Mouse (Mus musculus) fibroblast of lung, adult 2 months (primary cell): Measurements from ENCODE around the gene Pde3a.
"Not testable (repeated sequence)": the region's sequence is repeated elsewhere in the genome, so short reads cannot be mapped to it uniquely, and the experiment has no call there.

Experiments used
- DNase-seq: peaks from one replicate; pipeline ENCODE4 v3.0.0-alpha.2; 2011; ENCODE audit warnings: low read depth

The Pde3a gene

DNA sequence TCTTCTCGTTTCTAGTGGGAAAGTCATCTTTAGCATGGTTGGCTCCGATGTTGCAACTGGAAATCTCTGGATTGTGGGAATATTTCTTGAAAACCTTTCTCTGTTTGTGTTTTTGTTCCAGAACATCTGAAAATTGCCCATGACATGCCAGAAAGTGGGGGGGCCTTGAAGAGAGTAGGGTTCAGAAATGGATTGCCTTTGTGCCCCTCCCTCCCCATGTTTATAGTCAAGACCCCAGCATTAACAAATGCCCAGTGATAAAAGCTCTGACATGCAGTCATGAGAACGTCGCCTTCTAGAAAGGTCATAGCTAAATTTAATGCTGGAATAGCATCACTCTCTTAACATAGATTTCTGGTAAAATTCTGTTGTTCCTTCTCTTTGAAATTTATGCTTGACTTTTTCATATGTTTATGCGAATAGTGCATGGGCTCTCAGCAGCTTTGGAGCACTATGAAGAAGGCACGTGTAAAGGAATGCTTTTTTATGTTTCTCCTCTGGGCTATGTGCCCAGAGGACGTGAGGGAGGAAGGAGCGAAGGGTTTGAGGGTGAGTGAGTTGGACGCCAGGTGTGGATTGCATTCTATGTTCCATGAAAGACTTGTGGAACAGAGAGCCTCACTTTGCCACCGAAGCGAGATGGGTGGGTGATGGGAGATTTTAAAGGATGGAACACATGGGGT is 19.0 kb downstream of the Pde3a start:
- no peak for DNase-seq

DNA sequence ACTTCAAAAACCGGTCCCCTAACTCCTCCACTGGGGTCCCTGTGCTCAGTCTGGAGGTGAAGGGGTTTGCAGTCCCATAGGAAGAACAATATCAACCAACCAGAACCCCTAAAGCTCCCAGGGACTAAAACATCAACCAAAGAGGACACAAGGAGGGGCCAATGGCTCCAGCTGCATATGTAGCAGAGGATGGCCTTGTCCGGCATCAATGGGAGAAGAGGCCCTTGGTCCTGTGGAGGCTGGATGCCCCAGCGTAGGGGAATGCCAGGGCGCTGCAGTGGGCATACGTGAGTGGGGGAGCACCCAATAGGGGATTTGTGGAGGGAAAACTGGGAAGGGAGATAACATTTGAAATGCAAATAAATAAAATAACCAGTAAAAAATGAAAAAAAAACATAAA is 19.8 kb downstream of the Pde3a start:
- DNase-seq = no peak

DNA sequence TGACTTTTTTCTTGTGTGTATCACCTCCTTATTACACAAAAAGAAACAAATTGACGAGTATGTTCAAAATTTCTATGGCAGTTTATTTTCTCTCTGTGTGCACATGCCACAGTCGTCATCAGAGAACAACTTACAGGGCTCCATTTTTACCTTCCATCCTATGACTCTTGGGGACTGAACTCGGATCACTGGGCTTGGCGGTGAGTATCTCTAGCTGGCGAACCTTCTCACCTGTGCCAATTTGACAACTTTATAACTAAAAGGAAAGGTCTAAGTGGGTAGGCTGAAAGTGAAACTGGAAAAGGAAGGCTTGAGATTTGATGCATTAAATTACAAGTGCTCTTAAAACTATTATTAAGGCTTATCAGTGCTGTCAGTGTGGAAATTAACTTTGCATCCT is 22.1 kb downstream of the Pde3a start:
- DNase-seq = no peak

DNA sequence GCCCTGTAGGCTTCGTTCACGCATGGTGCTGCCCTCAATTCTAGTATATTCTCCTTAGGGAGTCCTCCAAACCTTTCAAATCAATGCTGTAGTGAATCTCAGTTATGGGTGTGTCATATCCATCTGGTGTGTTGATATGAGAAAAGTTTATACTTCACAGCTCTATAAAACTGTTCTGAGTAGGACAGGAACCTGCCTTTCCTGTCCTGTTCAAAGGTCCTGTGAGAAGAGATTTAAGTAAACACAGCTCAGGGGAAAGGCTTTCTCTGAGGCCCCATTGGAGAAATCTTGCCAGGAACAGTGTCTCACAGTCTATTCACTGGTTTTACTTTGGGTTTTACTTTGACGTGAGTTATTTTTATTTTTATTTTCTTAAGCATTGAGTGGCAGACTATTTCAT is 22.5 kb downstream of the Pde3a start:
- DNase-seq = no peak

DNA sequence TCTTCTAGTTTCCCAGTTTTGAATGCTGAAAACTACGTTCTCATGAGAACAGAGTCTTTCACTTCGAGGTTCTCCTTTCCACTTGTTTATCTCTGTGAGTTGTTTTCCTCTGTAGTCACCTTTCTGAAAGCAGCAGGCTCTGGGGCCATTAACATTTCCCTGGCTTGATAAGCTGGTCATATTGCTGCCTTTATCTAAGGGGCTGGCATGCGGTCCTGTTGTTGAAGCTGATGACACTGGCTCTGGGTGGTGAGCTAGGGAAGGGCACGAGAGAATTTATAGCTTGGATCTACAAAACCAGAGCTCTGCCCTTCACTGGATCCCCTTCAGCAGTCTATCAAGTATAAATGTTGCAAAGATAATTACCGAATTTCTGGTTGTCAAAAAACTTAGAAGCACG is 24.6 kb downstream of the Pde3a start:
- no peak for DNase-seq

DNA sequence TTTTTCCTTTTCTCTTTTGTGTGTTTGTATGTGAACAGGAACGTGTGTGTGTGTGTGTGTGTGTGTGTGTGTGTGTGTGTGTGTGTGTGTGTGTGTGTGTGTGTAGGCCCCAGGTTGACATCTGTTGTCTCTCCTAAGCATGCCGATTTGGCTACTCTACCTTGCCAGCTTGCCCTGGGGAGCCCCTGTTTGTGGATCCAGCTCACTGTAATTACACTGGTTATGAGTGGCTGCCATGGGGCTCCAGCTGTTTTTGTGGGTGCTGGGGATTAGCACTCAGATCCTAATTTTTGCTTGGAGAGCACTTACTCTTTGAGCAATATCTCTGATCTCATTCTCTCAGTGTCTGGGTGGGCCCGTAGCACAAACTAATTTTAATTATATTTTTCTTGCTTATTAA is 32.6 kb downstream of the Pde3a start:
- DNase-seq = no peak

DNA sequence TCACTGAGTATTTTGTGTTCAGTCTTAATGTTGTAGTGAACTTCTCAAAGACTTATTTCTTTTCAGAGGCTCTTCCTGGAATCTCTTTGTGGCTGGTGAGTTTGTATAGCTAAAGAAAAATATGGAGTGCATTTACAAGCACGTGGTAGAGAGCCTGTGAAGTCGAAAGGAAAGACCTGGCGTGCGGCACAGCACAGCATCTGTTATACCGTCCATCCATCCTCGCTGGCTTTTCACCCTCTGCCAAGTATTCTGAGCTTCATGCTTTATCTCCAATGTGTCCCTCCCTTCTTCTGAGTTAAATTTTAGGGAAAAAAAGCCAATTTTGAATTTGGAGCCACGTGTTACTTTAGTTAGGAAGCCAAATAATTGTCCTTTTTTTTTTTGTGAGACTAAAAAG is 33.7 kb downstream of the Pde3a start:
- DNase-seq = no peak

DNA sequence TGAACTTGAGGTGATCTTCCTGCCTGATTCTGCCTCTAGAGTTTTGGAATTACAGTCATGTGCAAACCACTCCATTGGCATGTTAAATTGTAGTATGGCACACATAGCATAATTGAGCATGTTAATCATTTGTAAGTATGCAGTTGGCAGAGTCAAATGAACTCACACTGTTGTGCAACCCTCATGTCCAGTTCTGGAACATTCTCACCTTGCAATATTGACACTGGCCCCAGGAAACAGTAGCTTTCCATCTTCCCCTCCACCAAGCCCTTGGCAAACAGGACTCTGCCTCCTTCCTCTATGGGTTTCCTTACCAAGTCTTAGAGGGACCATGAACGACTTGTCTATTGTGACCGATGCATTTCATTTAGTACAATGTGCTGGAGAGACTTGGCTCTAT is 42.1 kb downstream of the Pde3a start:
- no peak for DNase-seq

DNA sequence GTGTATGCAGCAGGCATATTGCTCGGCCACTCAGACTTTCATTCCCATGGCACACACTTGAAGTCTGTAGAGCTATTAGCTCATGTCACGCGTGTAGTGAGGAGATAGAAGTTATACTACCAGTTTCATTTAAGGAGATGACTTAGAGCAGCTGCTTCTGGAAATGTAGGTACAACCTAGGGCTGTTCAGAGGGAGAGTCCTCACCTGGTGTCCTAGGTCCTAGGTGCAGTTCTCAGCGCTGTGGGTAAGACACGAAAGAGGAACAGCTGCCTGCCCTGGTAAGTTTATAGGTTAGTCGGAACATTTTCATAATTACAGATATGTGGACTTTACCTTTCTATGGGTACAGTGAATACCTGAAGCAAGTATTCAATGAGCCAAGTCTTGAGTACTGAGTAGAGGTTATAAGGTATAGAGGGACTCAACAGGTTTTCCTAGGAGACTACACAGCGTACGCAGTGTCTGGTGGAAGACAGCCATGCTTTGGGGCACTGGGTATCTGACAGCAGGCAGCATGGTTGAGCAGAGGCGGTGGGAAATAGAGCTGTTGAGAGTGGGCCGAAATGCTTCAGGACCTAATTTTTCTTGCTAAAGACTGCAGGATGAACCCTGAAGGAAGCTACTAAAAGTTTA is 43.9 kb downstream of the Pde3a start:
- DNase-seq = no peak

DNA sequence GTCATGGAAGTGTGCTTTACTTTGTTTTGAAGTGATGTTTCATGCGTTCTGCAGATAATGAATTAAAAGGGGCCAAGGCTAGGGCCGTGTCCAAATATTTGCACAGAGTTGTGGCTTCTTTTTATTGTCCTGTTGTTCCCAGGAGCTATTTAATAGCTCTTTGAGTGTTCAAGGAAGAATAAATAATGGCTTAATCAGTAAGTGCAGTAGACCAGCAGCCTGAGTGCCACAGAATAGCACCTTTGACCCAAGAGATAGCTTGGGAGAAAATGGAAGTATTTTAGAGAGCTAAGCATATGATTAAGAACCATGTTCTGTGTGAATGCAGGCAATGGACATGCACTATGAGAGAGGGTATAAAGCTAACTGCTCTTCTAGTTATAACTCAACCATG is 44.4 kb downstream of the Pde3a start:
- DNase-seq = no peak

DNA sequence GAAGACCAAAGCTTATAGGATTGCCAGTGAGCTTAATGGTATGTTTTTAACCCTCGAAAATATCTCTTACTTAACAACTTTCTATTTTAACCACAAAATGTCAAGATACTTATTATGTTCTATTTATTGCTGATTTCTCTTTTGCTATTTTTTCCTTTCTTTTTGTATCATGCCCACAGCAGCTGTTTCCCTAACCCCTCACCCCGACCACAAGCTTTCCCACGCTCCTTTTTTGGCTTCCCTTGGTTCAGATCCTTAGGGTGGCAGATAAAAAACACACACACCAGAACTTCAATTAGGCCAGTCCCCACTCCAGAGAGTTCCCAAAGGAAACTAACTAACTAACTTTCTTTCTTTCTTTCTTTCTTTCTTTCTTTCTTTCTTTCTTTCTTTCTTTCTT is 46.2 kb downstream of the Pde3a start:
- DNase-seq = no peak

DNA sequence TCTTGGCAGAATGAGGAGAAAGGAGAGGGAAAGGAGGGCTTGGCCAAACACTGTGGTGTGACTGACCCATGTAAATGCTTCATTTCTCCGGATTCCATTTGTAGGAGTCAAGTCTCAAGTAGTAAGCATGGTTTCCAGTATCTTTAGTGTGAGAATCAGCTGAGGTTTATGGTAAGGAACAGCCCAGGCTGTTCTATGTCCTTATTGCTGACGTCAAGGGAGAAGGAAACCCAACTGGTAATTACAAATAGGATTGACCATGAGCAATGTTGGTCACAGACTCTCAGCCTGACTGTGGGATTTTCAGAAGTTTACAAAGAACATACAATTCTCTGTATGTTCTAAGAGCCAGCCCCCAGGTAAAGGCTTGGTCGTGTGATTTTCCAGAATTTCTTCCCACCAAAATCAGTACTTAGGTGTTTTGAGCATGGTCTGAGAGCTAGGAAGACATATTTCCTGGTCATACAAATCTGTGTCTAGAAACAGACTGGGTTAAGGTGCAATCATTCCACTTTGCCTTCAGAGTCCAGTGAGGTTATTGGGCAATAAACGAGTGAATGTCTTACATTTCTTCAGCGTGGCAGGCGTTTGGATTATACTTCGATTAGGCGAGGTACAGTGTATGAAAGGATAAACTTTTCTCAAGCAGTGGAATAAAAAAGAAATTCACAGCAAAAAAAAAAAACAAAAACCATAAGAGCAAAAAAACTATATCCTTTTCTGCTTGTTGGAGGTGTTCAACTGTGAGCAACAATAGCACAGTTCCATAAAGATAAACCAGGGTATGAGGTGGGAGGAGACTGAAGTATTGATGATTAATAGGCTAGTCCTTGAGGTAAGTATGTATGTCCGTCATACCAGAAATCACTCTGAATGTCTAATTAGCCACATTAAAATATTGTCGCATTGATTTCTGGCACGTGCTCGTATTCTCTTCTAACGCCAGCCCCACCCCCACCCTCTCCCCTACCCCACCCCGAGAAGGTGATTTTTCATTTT is 53.0 kb downstream of the Pde3a start:
- no peak for DNase-seq

DNA sequence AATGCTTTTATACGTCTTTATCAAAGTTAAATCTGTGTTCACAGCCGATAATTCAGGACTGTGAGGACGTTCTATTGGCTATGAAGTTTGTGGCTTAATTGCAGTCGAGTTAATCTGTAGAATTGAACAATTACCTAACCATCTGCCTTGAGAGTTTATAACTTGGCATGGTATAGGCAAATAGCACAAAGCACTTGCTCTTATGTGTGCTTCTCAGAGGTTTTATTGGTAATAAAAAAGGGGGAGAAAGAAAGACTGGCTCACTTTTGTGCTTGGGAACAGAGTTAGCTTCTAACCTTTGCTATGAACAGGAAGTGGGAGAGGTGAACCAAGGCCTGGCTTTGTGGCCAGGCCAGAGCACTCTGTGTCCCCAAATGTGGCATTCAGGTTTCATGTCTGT is 53.8 kb downstream of the Pde3a start:
- no peak for DNase-seq

DNA sequence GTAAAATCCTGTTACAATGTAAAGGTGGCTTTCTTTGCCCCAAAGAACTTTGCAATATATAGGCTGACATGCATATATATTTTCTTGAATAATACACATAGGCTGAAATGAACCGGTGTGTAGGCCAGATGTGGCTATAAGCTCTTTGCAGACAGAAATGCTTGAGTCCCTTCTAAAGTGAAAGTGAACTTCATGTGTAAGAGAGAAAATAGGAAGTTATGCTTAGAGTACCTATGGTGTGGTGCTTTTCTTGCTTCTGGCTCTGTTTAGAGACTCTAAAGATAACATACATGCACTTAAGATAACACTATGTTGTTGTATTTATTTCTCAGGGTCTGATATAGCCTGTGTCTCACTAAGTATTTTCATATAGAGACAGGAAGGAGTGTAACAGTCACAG is 58.3 kb downstream of the Pde3a start:
- no peak for DNase-seq

DNA sequence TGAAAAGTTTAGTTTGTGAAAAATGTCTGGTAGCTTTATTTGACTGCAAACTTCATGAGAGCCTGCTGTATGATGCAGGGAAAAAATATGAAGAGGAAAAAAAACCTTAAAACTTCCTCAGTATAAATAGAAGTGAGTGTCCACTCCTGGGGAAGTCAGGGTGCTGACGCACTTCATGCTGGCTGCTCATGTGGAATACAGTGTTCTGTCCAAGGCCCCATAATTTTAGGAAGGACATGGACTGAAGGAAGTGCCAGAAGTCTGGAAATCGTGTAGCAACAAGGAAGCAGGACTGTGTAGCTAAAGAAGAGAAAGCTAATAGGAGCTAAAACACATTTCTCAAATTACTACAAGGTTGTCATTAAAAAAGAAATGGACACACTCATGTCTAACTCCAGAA is 59.4 kb downstream of the Pde3a start:
- no peak for DNase-seq

DNA sequence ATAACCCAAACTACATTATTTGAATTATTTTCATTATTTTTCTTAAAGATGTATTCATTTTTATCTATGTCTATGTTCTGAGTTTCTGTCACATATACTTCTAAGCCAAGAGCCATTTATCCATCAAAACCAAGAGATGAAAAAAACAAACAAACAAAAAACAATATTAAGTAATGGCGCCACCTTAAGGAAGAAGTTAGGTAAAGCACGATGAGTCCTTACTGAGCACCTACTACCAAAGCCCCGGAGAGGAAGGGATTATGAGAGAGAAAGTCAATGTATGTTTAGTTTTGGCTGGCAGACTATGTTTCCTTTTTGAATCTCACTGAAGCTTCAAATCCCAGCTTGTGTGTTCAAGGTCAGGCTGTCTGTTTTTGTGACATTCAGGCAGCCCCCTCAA is 60.8 kb downstream of the Pde3a start:
- no peak for DNase-seq

DNA sequence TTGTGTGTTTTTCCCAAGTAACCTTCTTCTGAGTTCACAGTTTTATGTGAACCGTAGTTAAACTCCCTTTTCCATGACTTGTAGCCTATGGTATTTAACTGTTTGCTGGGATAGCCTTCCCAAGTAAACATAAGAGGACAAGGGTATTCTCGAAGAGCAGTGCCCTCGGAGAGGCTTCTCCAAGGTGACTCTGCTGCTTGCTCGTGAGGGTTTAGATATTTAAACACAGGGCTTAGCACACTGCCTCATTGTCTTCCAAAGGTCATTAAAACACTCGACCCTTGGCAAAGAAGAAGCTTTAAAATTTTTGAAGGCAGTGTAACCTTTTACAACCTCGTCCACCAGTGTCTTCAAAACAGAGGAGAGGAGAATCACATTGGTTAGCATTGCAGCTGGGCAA is 61.3 kb downstream of the Pde3a start:
- DNase-seq = no peak

DNA sequence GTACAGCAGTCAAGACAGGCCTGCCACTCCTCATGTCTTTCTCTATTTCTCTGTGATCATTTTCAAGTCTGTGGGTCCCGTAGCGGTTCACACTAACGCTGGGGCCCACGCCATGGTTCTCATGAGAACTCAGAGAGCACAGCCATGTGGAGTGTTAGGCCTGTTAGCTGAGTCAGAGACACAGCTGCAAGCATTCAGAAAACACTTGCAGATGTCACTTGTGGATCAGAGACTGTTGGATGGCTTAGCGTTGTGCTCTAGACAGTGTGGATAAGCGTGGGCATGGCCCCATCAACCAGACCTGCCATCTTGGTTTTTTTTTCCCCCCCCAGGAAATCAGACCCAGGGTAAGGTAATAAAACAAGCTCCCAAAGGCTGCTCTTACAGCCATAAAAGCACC is 62.5 kb downstream of the Pde3a start:
- DNase-seq = no peak

DNA sequence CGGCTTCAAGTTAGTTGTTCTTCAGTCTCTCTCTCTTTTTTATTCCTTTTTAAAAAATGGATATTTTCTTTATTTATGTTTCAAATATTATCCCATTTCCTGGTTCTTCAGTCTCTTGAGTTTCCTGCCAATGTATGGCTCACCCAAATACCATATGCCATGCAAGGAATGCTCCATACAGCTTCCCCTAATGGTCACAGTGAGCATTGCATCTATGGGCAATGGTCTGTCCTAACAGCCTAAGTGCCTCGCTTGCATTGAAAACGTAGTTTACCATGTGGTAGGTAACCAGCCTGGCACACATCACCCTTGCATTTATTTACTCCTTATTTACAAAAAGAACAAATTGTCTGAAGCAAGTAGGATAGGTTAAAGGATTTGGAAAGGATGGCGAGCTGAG is 64.0 kb downstream of the Pde3a start:
- DNase-seq = no peak

DNA sequence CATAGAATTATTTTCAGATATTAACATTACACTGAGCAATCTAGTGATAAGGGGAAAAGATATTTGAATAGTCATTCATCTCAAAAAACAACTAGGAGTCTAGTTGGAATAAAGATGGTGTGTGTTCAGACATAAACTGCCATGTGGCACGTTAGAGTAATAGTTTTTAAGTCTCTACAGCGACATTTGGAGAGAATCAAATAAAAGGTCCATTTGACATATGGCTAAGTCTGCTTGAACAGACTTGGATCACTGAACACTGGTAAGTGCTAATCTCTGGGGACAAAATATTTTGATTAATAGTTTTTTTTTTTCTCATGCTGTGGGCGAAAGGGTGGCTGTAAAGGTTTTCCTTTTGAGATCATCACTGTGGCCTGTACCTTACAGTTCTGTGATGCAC is 69.4 kb downstream of the Pde3a start:
- DNase-seq = no peak

DNA sequence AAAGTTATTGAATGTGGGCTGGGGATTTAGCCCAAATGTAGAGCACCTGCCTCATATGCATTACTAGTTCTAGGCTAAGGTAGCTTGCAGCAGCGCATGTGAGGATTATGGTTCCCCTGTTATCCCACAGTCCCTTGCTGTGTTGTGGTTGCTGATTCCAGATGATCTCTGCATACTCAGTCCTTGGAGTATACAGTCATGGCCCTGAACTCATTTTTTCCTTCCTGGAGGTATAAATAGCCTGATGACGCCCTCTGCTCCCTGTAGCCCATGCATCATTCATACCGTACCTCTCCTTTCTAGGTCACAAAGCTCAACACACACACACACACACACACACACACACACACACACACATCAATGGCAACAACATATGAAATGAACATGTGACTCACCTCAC is 72.2 kb downstream of the Pde3a start:
- no peak for DNase-seq

DNA sequence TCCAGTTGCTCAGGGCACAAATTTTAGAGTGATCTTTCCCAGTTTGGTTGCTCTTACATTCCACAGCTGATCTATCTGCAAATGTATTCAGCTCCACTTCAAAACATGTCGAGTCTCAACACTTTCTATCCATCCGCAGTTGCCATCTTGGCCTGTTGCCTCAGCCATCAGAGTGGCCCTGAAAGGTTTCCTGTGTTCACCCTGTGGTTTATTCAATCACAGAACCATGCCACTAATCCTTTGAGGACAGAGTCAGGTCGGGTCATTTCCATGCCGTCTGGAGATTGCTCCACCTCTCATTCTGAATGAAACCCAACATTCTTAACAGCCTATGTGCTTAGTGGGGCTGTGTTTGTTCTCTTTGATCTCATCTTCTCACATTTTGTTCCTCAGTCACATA is 73.9 kb downstream of the Pde3a start:
- no peak for DNase-seq

DNA sequence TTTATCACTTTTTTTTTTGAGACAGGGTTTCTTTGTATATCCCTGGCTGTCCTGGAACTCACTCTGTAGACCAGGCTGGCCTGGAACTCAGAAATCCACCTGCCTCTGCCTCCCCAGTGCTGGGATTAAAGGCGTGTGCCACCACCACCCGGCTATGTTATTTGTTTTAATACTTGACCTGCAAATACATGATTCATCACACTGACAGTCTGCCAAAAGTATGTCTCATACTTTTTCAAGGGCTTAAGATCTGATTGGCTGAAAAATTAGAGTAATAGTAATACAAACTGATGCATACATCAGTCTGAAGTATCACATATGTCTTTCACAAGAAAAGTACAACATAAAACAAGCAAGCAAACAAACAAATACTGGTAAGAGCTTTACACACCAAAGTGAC is 78.1 kb downstream of the Pde3a start:
- DNase-seq = not testable (repeated sequence)
